Mouse (Mus musculus): ENCODE results near the gene Golga4. TPM values are rescaled to one million over a fixed set of nuclear protein-coding genes. Genes with fewer than 3 reads are reported as not detected.

Golga4 gene
- polyA plus RNA-seq, 1 experiment from 2014 or later, result 30.6 TPM

GRCm38 (mm10) chr9:118476211-118476765 is 29.8 kb upstream of the Golga4 start:
- Histone ChIP-seq H3K4me3 (ENCODE audit: low read depth, low read length) (peak overlapping the region; percentile 6; the same call in 1 of the 2 replicates), H3K27ac (ENCODE audit: low read length) (no peak overlapping the region), H3K9me3 (ENCODE audit: low read length) (no peaks in the 10 kb centered on the region), H3K4me1 (ENCODE audit: insufficient read depth, low read depth, low read length) (0 out of 2 replicates have a peak, but pooled peaks cover 2% of the 10 kb centered on the region), H3K9ac (replicated peaks; ENCODE audit: low read depth) (no peak overlapping the region), H3K4me2 (replicated peaks; ENCODE audit: low read depth, low read length) (0 out of 2 replicates have a peak overlapping the region, but pooled peaks have one; percentile 70), H3K36me3 (ENCODE audit: insufficient read depth, low read length) (no peaks in the 10 kb centered on the region), H3K27me3 (replicated peaks; ENCODE audit: insufficient read depth, low read length) (peaks cover 69% of the 10 kb centered on the region)
- ATAC-seq, result no peak
- WGBS, result 3% methylated on average over 22 of the region's 22 CpGs
- no peak for TF ChIP-seq CTCF (IDR thresholded peaks at IDR 0.05)
- no peak for TF ChIP-seq EP300 (IDR thresholded peaks at IDR 0.05)
- no peak for DNase-seq (ENCODE audit: low spot score)

DNA sequence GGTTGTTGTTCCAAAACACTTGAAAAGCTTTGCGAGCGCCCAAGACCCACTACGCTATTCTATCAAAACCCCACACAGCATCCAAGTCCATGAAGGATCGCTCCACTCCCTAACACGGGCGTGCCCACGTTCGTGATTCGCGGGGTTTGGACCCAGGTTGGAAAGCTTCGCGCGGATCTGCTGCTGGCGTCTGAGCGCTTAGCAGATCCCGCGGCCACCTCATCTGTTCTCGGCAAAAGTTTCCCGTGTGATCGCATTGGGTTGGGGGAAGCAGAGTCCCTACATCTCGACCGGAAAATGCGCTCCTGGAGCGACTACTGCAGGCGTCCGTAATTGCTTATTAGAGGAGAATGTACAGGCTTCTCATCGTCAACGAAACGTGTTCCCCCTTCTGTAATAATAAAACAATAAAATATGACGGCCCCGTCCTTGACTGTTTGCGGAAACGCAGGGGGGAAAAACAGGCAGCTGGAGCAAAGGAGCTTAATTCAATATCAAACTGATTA is 29.2 kb upstream of the Golga4 start:
- DNase-seq (ENCODE audit: low spot score) (no peak), ATAC-seq (no peak)
- 1% methylated on average over 33 of the region's 33 CpGs for WGBS
- Histone ChIP-seq H3K9me3 (ENCODE audit: low read length) (no peaks in the 10 kb centered on the region), H3K9ac (replicated peaks; ENCODE audit: low read depth) (no peak overlapping the region), H3K4me1 (ENCODE audit: insufficient read depth, low read depth, low read length) (0 out of 2 replicates have a peak, but pooled peaks cover 2% of the 10 kb centered on the region), H3K27me3 (replicated peaks; ENCODE audit: insufficient read depth, low read length) (peaks cover 74% of the 10 kb centered on the region), H3K36me3 (ENCODE audit: insufficient read depth, low read length) (no peaks in the 10 kb centered on the region), H3K4me2 (replicated peaks; ENCODE audit: low read depth, low read length) (peak overlapping the region; percentile 70), H3K27ac (ENCODE audit: low read length) (no peak overlapping the region), H3K4me3 (ENCODE audit: low read depth, low read length) (peak overlapping the region; percentile 42)
- no peak for TF ChIP-seq EP300 (IDR thresholded peaks at IDR 0.05)
- TF ChIP-seq CTCF (IDR thresholded peaks at IDR 0.05), result no peak

DNA sequence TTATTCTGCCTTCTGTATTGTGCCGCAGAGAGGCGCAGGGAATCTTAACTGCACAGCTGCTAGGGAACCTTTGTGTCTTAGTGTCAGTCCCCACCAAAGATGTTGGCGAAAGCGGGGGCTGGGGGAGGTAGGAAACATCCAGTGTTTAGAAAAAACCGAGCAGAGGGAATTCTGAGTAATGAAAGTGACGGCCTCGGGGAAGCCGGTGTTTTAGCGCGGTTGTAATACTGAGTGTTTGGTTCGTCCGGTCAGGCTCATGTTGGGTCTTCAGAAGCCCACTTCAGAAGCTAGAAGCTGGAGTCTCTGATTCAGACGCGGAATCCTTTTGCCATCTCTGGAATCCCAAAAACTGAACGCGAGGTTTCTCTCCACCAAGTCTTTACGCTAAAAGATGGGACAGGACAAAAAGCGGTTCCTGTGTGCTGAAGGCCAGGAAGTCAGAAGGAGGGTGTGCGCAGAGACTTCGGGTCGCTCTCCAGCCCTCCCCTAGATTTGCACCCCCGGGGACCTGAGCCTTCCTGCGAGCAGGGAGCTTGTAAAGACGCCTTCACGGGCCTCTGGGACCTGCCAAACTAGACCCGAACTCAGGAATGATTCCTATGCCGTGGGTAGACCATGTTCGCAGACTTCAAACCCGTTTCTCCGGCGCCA is 28.7 kb upstream of the Golga4 start:
- TF ChIP-seq CTCF (IDR thresholded peaks at IDR 0.05), result no peak
- no peak for TF ChIP-seq EP300 (IDR thresholded peaks at IDR 0.05)
- H3K4me2 ChIP-seq (replicated peaks; ENCODE audit: low read depth, low read length), result peak overlapping the region; percentile 70
- peak overlapping the region; percentile 42 for H3K4me3 ChIP-seq (ENCODE audit: low read depth, low read length)
- no peaks in the 10 kb centered on the region for H3K36me3 ChIP-seq (ENCODE audit: insufficient read depth, low read length)
- 0 out of 2 replicates have a peak, but pooled peaks cover 2% of the 10 kb centered on the region for H3K4me1 ChIP-seq (ENCODE audit: insufficient read depth, low read depth, low read length)
- no peak overlapping the region for H3K27ac ChIP-seq (ENCODE audit: low read length)
- DNase-seq (ENCODE audit: low spot score) (no peak), ATAC-seq (no peak)
- WGBS, result 1% methylated on average over 31 of the region's 31 CpGs
- H3K27me3 ChIP-seq (replicated peaks; ENCODE audit: insufficient read depth, low read length), result peaks cover 80% of the 10 kb centered on the region
- H3K9me3 ChIP-seq (ENCODE audit: low read length), result no peaks in the 10 kb centered on the region
- no peak overlapping the region for H3K9ac ChIP-seq (replicated peaks; ENCODE audit: low read depth)

GRCm38 (mm10) chr9:118477961-118478360 is 28.1 kb upstream of the Golga4 start, which contains the start of gene Eomes:
TSS of gene Eomes (plus strand) at chr9:118478212.
- Histone ChIP-seq H3K4me2 (replicated peaks; ENCODE audit: low read depth, low read length) (peak within 1 kb of the TSS; percentile 70), H3K36me3 (ENCODE audit: insufficient read depth, low read length) (no peaks in the 10 kb centered on the region), H3K9me3 (ENCODE audit: low read length) (no peaks in the 10 kb centered on the region), H3K9ac (replicated peaks; ENCODE audit: low read depth) (no peak within 1 kb of the TSS), H3K27me3 (replicated peaks; ENCODE audit: insufficient read depth, low read length) (peaks cover 85% of the 10 kb centered on the region), H3K27ac (ENCODE audit: low read length) (no peak within 1 kb of the TSS), H3K4me1 (ENCODE audit: insufficient read depth, low read depth, low read length) (0 out of 2 replicates have a peak, but pooled peaks cover 2% of the 10 kb centered on the region), H3K4me3 (ENCODE audit: low read depth, low read length) (peak within 1 kb of the TSS; percentile 42)
- TF ChIP-seq CTCF (IDR thresholded peaks at IDR 0.05) (no peak), EP300 (IDR thresholded peaks at IDR 0.05) (no peak)
- no peak for DNase-seq (ENCODE audit: low spot score)
- WGBS, result 1% methylated on average over 9 of the region's 9 CpGs
- ATAC-seq, result no peak

- ATAC-seq (peak; percentile 16; the same call in 1 of the 2 replicates), DNase-seq (ENCODE audit: low spot score) (no peak)
- 0 out of 2 replicates have a peak, but pooled peaks cover 2% of the 10 kb centered on the region for H3K4me1 ChIP-seq (ENCODE audit: insufficient read depth, low read depth, low read length)
- peak overlapping the region; percentile 70 for H3K4me2 ChIP-seq (replicated peaks; ENCODE audit: low read depth, low read length)
- 2% methylated on average over 25 of the region's 29 CpGs for WGBS
- peak overlapping the region; percentile 42 for H3K4me3 ChIP-seq (ENCODE audit: low read depth, low read length)
- H3K9me3 ChIP-seq (ENCODE audit: low read length), result no peaks in the 10 kb centered on the region
- H3K36me3 ChIP-seq (ENCODE audit: insufficient read depth, low read length), result no peaks in the 10 kb centered on the region
- TF ChIP-seq EP300 (IDR thresholded peaks at IDR 0.05), result no peak
- peak; percentile 27; the same call in 1 of the 2 replicates for TF ChIP-seq CTCF (IDR thresholded peaks at IDR 0.05)
- no peak overlapping the region for H3K9ac ChIP-seq (replicated peaks; ENCODE audit: low read depth)
- H3K27ac ChIP-seq (ENCODE audit: low read length), result no peak overlapping the region
- peaks cover 87% of the 10 kb centered on the region for H3K27me3 ChIP-seq (replicated peaks; ENCODE audit: insufficient read depth, low read length)
These were observed 27.6 kb upstream of the Golga4 start for GRCm38 (mm10) chr9:118478458-118478838.

DNA sequence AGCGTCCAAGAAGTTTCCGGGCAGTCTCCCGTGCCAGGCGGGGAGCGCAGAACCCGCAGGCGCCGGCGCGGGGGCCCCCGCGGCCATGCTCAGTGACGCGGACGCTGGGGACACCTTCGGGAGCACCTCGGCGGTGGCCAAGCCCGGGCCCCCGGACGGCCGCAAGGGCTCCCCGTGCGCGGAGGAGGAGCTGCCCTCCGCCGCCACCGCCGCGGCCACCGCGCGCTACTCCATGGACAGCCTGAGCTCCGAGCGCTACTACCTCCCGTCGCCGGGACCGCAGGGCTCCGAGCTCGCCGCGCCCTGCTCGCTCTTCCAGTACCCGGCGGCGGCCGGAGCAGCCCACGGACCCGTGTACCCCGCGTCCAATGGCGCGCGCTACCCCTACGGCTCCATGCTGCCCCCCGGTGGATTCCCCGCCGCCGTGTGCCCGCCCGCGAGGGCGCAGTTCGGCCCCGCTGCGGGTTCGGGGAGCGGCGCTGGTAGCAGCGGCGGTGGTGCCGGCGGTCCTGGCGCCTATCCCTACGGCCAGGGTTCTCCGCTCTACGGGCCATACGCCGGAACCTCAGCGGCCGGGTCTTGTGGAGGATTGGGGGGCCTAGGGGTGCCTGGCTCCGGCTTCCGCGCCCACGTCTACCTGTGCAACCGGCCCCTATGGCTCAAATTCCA is 27.1 kb upstream of the Golga4 start:
- no peak overlapping the region for H3K9ac ChIP-seq (replicated peaks; ENCODE audit: low read depth)

More for the DNA sequence above, 27.1 kb upstream of the Golga4 start:
- H3K27me3 ChIP-seq (replicated peaks; ENCODE audit: insufficient read depth, low read length), result peaks cover 87% of the 10 kb centered on the region
- H3K4me2 ChIP-seq (replicated peaks; ENCODE audit: low read depth, low read length), result peak overlapping the region; percentile 70
- 0 out of 2 replicates have a peak, but pooled peaks cover 2% of the 10 kb centered on the region for H3K4me1 ChIP-seq (ENCODE audit: insufficient read depth, low read depth, low read length)
- 3% methylated on average over 30 of the region's 87 CpGs for WGBS
- H3K27ac ChIP-seq (ENCODE audit: low read length), result no peak overlapping the region
- no peaks in the 10 kb centered on the region for H3K9me3 ChIP-seq (ENCODE audit: low read length)
- peak overlapping the region; percentile 42 for H3K4me3 ChIP-seq (ENCODE audit: low read depth, low read length)
- TF ChIP-seq CTCF (IDR thresholded peaks at IDR 0.05), result peak; percentile 54
- no peak for TF ChIP-seq EP300 (IDR thresholded peaks at IDR 0.05)
- H3K36me3 ChIP-seq (ENCODE audit: insufficient read depth, low read length), result no peaks in the 10 kb centered on the region
- peak; percentile 36 for DNase-seq (ENCODE audit: low spot score)
- ATAC-seq, result peak; percentile 66

Measured in lung, postnatal 0 days (tissue).